Mouse (Mus musculus) liver, embryonic 16.5 days (tissue): ENCODE data around the gene Bsn. TPM values are rescaled to one million over a fixed set of nuclear protein-coding genes. Genes with fewer than 3 reads are reported as not detected.

ENCODE experiments used
- ATAC-seq: fragments of 200-750 bp; cut with Nextera tagmentation; 2 replicates; pipeline ENCODE4 v1.8.0; 2017; ENCODE audit warnings: low read depth, mild to moderate bottlenecking, moderate number of reproducible peaks, moderate library complexity
- H3K27ac ChIP-seq: fragments of 300-500 bp; sonication (generic); 2 replicates; pipeline ENCODE4 v1.5.1; 2014; ENCODE audit warnings: mild to moderate bottlenecking, low read length
- H3K27me3 ChIP-seq: fragments of 300-500 bp; sonication (generic); 2 replicates; pipeline ENCODE4 v1.6.1; 2014; ENCODE audit warnings: low read depth, low read length, mixed read lengths; ENCODE audit not compliant: control insufficient read depth, insufficient read depth
- H3K36me3 ChIP-seq: fragments of 300-500 bp; sonication (generic); 2 replicates; pipeline ENCODE4 v1.6.1; 2014; ENCODE audit warnings: mild to moderate bottlenecking; ENCODE audit not compliant: control insufficient read depth, insufficient read depth
- H3K4me1 ChIP-seq: fragments of 300-500 bp; sonication (generic); 2 replicates; pipeline ENCODE4 v1.6.1; 2014; ENCODE audit warnings: low read depth, low read length, mixed read lengths; ENCODE audit not compliant: control insufficient read depth
- H3K4me2 ChIP-seq: fragments of 300-500 bp; sonication (generic); 2 replicates; pipeline ENCODE4 v1.6.1; 2014; ENCODE audit warnings: low read depth, low read length, mixed read lengths
- H3K4me3 ChIP-seq: fragments of 300-500 bp; sonication (generic); 2 replicates; pipeline ENCODE4 v1.5.1; 2014; ENCODE audit warnings: low read depth, mild to moderate bottlenecking, low read length
- H3K9ac ChIP-seq: fragments of 300-500 bp; sonication (generic); 2 replicates; pipeline ENCODE4 v1.6.1; 2014; ENCODE audit warnings: low read depth, low read length
- H3K9me3 ChIP-seq: fragments of 300-500 bp; sonication (generic); replicated peaks from 2 replicates; pipeline ENCODE4 v1.6.1; 2016; ENCODE audit warnings: low read length; ENCODE audit not compliant: control insufficient read depth
- WGBS: fragments of 180-500 bp; shearing (Covaris S2); extraction: QIAGEN DNeasy Blood & Tissue Kit; methylation state at CpG from one replicate; pipeline ENCODE4 v1.1.7; 2014; ENCODE audit not compliant: insufficient replicate concordance; 5-methylcytosine and 5-hydroxymethylcytosine counted together
- polyA plus RNA-seq: library from polyadenylated mRNA; unstranded; fragments of >200 nt; fragmentation: Nextera tagmentation; extraction: Ambion mirVana; gene quantifications from 2 replicates; pipeline ENCODE4 v1.2.1, GENCODE M21; 2015

Gene Bsn
- polyA plus RNA-seq, 1 experiment from 2014 or later = 1.2 TPM

- ATAC-seq = peak; percentile 14
- WGBS = 15% methylated on average over 12 of the region's 12 CpGs
- H3K9ac ChIP-seq = peak within 1 kb of the TSS; percentile 70
- H3K27me3 ChIP-seq = no peaks in the 10 kb centered on the region; the same call in 1 of the 2 replicates
- peak within 1 kb of the TSS; percentile 100 for H3K27ac ChIP-seq
- peaks cover 40% of the 10 kb centered on the region for H3K36me3 ChIP-seq
- H3K4me3 ChIP-seq = peak within 1 kb of the TSS; percentile 47
- H3K4me1 ChIP-seq = peaks cover 77% of the 10 kb centered on the region
- peak within 1 kb of the TSS; percentile 90 for H3K4me2 ChIP-seq
- H3K9me3 ChIP-seq = no peaks in the 10 kb centered on the region
These were observed 107.2 kb downstream of the Bsn start, which contains the start of gene Rnf123 for GRCm38 (mm10) chr9:108082988-108083431. Gene Rnf123, minus strand, starts transcription at chr9:108083346.

GRCm38 (mm10) chr9:108082549-108082948, 107.6 kb downstream of the Bsn start:
- Histone ChIP-seq H3K27ac (peak overlapping the region; percentile 100), H3K36me3 (peaks cover 38% of the 10 kb centered on the region), H3K9ac (peak overlapping the region; percentile 70), H3K4me3 (peak overlapping the region; percentile 47), H3K4me1 (peaks cover 82% of the 10 kb centered on the region), H3K4me2 (peak overlapping the region; percentile 90), H3K9me3 (no peaks in the 10 kb centered on the region), H3K27me3 (no peaks in the 10 kb centered on the region; the same call in 1 of the 2 replicates)
- WGBS = 13% methylated on average over 19 of the region's 19 CpGs
- no peak for ATAC-seq

- H3K9ac ChIP-seq = peak within 1 kb of the TSS; percentile 100
- H3K36me3 ChIP-seq = peaks cover 26% of the 10 kb centered on the region
- 13% methylated on average over 5 of the region's 5 CpGs for WGBS
- peak within 1 kb of the TSS; percentile 97 for H3K4me3 ChIP-seq
- H3K4me1 ChIP-seq = peaks cover 69% of the 10 kb centered on the region
- peak; percentile 85 for ATAC-seq
- H3K9me3 ChIP-seq = no peaks in the 10 kb centered on the region
- H3K27me3 ChIP-seq = no peaks in the 10 kb centered on the region; the same call in 1 of the 2 replicates
- peak within 1 kb of the TSS; percentile 90 for H3K4me2 ChIP-seq
- peak within 1 kb of the TSS; percentile 100 for H3K27ac ChIP-seq
These were observed 110.0 kb downstream of the Bsn start, which contains the start of gene Mst1 for GRCm38 (mm10) chr9:108080168-108080567. Gene Mst1, plus strand, starts transcription at chr9:108080436.

GRCm38 (mm10) chr9:108073141-108073930, 116.8 kb downstream of the Bsn start:
- peaks cover 23% of the 10 kb centered on the region for H3K4me1 ChIP-seq
- no peak overlapping the region for H3K27ac ChIP-seq
- H3K27me3 ChIP-seq = no peaks in the 10 kb centered on the region
- peaks cover 65% of the 10 kb centered on the region for H3K36me3 ChIP-seq
- ATAC-seq = no peak
- H3K9me3 ChIP-seq = no peaks in the 10 kb centered on the region
- WGBS = 77% methylated on average over 7 of the region's 7 CpGs
- no peak overlapping the region for H3K9ac ChIP-seq
- no peak overlapping the region for H3K4me2 ChIP-seq
- H3K4me3 ChIP-seq = no peak overlapping the region

GRCm38 (mm10) chr9:108072481-108072924, 117.7 kb downstream of the Bsn start:
- no peak for ATAC-seq
- H3K4me2 ChIP-seq = no peak overlapping the region
- no peak overlapping the region for H3K4me3 ChIP-seq
- no peak overlapping the region for H3K9ac ChIP-seq
- no peaks in the 10 kb centered on the region for H3K27me3 ChIP-seq
- H3K36me3 ChIP-seq = peaks cover 71% of the 10 kb centered on the region
- H3K9me3 ChIP-seq = no peaks in the 10 kb centered on the region
- peaks cover 20% of the 10 kb centered on the region for H3K4me1 ChIP-seq
- H3K27ac ChIP-seq = no peak overlapping the region
- WGBS = 87% methylated on average over 9 of the region's 9 CpGs

- no peak overlapping the region for H3K9ac ChIP-seq
These were observed 118.4 kb downstream of the Bsn start for GRCm38 (mm10) chr9:108071801-108072200.

GRCm38 (mm10) chr9:108069529-108069928, 120.7 kb downstream of the Bsn start:
- Histone ChIP-seq H3K36me3 (peaks cover 89% of the 10 kb centered on the region), H3K27ac (no peak overlapping the region), H3K9me3 (no peaks in the 10 kb centered on the region), H3K27me3 (no peaks in the 10 kb centered on the region), H3K4me1 (peaks cover 13% of the 10 kb centered on the region), H3K9ac (no peak overlapping the region), H3K4me3 (no peak overlapping the region), H3K4me2 (no peak overlapping the region)
- WGBS = 91% methylated on average over 7 of the region's 7 CpGs
- no peak for ATAC-seq

More at GRCm38 (mm10) chr9:108071801-108072200, 118.4 kb downstream of the Bsn start:
- Histone ChIP-seq H3K9me3 (no peaks in the 10 kb centered on the region), H3K4me2 (no peak overlapping the region), H3K27ac (no peak overlapping the region), H3K36me3 (peaks cover 71% of the 10 kb centered on the region), H3K27me3 (no peaks in the 10 kb centered on the region), H3K4me3 (no peak overlapping the region), H3K4me1 (peaks cover 13% of the 10 kb centered on the region)
- WGBS = 74% methylated on average over 4 of the region's 4 CpGs
- ATAC-seq = no peak

GRCm38 (mm10) chr9:108069007-108069406, 121.2 kb downstream of the Bsn start:
- WGBS = 95% methylated on average over 9 of the region's 9 CpGs
- H3K27ac ChIP-seq = no peak overlapping the region

GRCm38 (mm10) chr9:108067900-108068299, 122.3 kb downstream of the Bsn start:
- no peaks in the 10 kb centered on the region for H3K9me3 ChIP-seq
- ATAC-seq = peak; percentile 49
- H3K27me3 ChIP-seq = no peaks in the 10 kb centered on the region
- no peak overlapping the region for H3K27ac ChIP-seq
- H3K4me1 ChIP-seq = peaks cover 5% of the 10 kb centered on the region
- H3K4me3 ChIP-seq = no peak overlapping the region
- peaks cover 98% of the 10 kb centered on the region for H3K36me3 ChIP-seq
- peak overlapping the region; percentile 18; the same call in 1 of the 2 replicates for H3K9ac ChIP-seq
- WGBS = 23% methylated on average over 8 of the region's 8 CpGs
- no peak overlapping the region for H3K4me2 ChIP-seq

More at GRCm38 (mm10) chr9:108069007-108069406, 121.2 kb downstream of the Bsn start:
- H3K36me3 ChIP-seq = peaks cover 94% of the 10 kb centered on the region
- H3K4me2 ChIP-seq = no peak overlapping the region
- no peaks in the 10 kb centered on the region for H3K27me3 ChIP-seq
- H3K9ac ChIP-seq = no peak overlapping the region
- no peak overlapping the region for H3K4me3 ChIP-seq
- H3K4me1 ChIP-seq = peaks cover 13% of the 10 kb centered on the region
- no peaks in the 10 kb centered on the region for H3K9me3 ChIP-seq
- ATAC-seq = no peak
